Mouse (Mus musculus) stomach, postnatal 0 days (tissue): ENCODE measurements at regions not wholly inside any gene's neighbourhood (a gene's known extent, or its start where the extent isn't known, plus 50 kb on each side); places are given as distances from the start of the nearest gene placed in this dataset.

Experiments used
- CTCF ChIP-seq: IDR thresholded peaks from 2 replicates; pipeline ENCODE4 v1.5.1; 2016; ENCODE audit warnings: antibody characterized with exemption, low read depth, mild to moderate bottlenecking, moderate library complexity
- EP300 ChIP-seq: optimal IDR thresholded peaks from 2 replicates; pipeline ENCODE3; 2016; ENCODE audit warnings: antibody characterized with exemption

GRCm38 (mm10) chr12:9903702-9904231 lies 333.9 kb downstream of the Osr1 start:
- no peak for TF ChIP-seq CTCF
- no peak for TF ChIP-seq EP300
